Mouse (Mus musculus) neural tube, embryonic 14.5 days (tissue): Measurements from ENCODE around the gene Wdr60. TPM values are rescaled to one million over a fixed set of nuclear protein-coding genes. Genes with fewer than 3 reads are reported as not detected.

Experiments used
- microRNA-seq: library from miRNA; unstranded; fragments of <30 nt; microRNA quantifications from one replicate; pipeline ENCODE4, GENCODE M21; 2016
- polyA plus RNA-seq: library from polyadenylated mRNA; unstranded; fragments of >200 nt; fragmentation: Nextera tagmentation; extraction: Ambion mirVana; gene quantifications from 2 replicates; pipeline ENCODE4 v1.2.1, GENCODE M21; 2014

The Wdr60 gene
- polyA plus RNA-seq, 1 experiment from 2014 or later = 25.4 TPM

Small RNAs within 50 kb of the gene (microRNA-seq; reads per million reads assigned to microRNA genes)
- not detected for gene Gm23190

Other genes with a start within 250 kb of the Wdr60 start
- gene Zfp386, start 215.3 kb downstream of the Wdr60 start, polyA plus RNA-seq = 57.0 and 58.4 TPM in 2 replicates
- gene Vipr2, start 185.3 kb downstream of the Wdr60 start, polyA plus RNA-seq = 0.55 and 0.84 TPM in 2 replicates
- not detected in 2 replicates for gene Gm11027, start 12.4 kb upstream of the Wdr60 start, polyA plus RNA-seq
- gene Esyt2, start 18.2 kb upstream of the Wdr60 start, polyA plus RNA-seq = 17.8 and 20.4 TPM in 2 replicates
- 5.9 and 8.3 TPM in 2 replicates for gene Ncapg2, start 142.4 kb upstream of the Wdr60 start, polyA plus RNA-seq
- gene Ptprn2, start 222.7 kb upstream of the Wdr60 start, polyA plus RNA-seq = 17.1 and 24.7 TPM in 2 replicates